Mouse (Mus musculus): ENCODE data around the gene Phactr2.
"Not testable (repeated sequence)": the region's sequence is repeated elsewhere in the genome, so short reads cannot be mapped to it uniquely, and the experiment has no call there.

Phactr2 gene

GRCm38 (mm10) chr10:13473833-13474567, at the start of gene Phactr2:
Phactr2 (minus strand) TSS chr10:13474412.
- peak; percentile 24 to 59 for DNase-seq (ENCODE audit: low spot score in 2 of 2)

GRCm38 (mm10) chr10:13521857-13522256, 47.6 kb upstream of the Phactr2 start:
- DNase-seq (ENCODE audit: low spot score in 2 of 2) = no peak

DNA sequence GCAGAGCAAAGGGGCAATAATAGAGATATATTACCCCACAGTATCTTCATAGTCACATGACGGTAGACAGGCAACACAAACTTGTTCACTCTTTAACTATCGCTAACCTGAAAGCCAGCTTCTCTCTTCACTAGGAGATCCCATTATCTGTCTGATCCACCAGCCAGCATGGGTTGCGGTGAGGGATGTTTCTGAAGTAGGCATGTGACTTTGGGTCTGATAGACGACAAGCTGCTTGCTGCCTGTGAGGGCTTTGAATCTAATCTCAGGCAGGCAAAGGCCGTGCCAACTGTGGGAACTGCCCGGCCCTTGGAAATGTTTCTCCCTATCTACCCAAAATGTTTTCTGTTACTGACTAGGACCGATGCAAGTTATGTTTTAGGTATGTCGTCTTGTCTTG, 28.2 kb upstream of the Phactr2 start:
- no peak for DNase-seq (ENCODE audit: low spot score in 2 of 2)

GRCm38 (mm10) chr10:13501533-13501932, 27.3 kb upstream of the Phactr2 start:
- DNase-seq (ENCODE audit: low spot score in 2 of 2) = peak in 1 of 2 experiments; percentile 7

DNA sequence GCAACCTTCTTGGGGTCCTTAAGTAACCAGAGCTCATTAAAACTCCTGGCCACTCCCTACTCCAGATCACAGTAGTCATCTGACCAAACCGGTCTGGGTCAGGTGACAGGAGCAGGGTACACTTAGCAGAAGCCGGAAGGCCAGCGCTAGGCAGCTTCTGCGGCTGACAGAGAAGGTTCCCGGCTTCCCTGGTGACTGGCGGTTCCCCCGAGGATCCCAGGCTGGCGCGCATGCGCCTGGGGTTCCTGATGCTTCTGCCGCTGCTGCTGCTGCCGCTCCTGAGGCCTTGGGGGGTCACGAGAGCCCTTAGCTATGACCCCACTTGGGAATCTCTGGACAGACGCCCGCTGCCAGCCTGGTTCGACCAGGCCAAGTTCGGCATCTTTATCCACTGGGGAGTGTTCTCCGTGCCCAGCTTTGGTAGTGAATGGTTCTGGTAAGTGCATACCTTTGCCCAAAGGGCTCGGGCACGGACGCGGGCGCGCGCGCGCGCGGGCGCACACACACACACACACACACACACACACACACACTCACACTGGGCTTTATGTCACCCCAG, 26.8 kb upstream of the Phactr2 start:
- peak; percentile 77 to 88 for DNase-seq (ENCODE audit: low spot score in 2 of 2)

DNA sequence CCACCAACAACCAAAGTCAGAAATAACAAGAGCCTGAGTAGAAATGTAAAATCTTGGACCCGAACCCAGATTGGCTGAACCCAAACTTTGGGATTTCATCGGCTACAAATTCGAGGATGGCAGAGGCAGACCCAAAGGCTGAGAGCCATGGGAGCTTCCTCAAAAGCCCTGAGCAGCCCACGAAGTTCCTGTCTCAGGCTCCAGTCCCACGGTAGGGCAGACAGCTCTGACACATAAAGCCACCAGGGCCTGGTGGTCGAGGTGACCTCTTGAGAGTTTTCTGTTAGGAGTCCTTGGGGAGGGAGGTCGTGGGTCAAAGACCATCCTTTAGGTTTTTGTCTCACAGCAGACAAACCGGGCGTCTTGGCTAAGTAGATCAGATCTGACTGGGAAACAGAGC, 26.3 kb upstream of the Phactr2 start:
- peak; percentile 6 to 10 for DNase-seq (ENCODE audit: low spot score in 2 of 2)

DNA sequence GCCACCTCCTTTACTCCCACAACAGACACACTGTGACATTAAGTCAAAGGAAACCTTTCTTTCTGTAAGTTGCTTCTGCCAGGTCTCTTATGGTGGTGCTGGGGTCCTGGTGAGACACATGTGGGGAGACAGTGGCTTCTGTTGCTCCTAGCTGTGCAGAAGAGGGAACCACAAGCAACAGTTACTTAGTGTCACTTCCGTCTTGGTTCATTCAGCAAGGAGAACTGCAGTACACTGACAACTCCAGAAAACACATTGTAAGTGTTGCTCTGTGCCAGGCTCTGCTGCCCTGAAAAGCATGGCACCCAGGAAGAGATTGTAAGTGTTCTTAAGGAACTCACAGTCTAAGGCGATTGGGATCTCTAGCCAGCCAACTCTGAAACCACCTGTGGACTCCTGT, 25.1 kb upstream of the Phactr2 start, which contains the start of gene Fuca2:
Gene Fuca2 (plus strand): TSS at position 210 of the 400 bp plus-strand sequence.
- peak; percentile 15 to 31 for DNase-seq (ENCODE audit: low spot score in 2 of 2)

- DNase-seq (ENCODE audit: low spot score in 2 of 2) = no peak
Observed at GRCm38 (mm10) chr10:13496315-13496714, 22.1 kb upstream of the Phactr2 start.

- no peak for DNase-seq (ENCODE audit: low spot score in 2 of 2)
Observed at GRCm38 (mm10) chr10:13493978-13494686, 19.9 kb upstream of the Phactr2 start.

DNA sequence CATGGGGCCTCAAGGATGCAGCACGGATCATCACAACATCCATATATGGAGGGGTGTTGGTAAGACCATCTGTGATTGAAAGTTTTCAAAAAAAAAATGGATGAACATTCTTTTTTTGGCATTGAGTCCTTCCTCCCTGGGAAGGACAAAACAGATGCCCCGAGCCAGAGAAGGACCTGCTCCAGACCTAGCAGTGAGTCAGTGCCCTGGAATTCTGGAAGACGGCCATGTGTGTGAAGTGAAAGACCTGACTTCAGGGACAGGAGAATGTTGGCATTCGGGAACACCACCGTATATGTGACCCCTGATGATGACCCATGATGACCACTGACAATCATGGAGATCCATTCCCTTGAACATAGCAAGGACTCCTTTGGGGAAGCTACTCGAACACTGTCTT, 15.5 kb upstream of the Phactr2 start:
- no peak for DNase-seq (ENCODE audit: low spot score in 2 of 2)

DNA sequence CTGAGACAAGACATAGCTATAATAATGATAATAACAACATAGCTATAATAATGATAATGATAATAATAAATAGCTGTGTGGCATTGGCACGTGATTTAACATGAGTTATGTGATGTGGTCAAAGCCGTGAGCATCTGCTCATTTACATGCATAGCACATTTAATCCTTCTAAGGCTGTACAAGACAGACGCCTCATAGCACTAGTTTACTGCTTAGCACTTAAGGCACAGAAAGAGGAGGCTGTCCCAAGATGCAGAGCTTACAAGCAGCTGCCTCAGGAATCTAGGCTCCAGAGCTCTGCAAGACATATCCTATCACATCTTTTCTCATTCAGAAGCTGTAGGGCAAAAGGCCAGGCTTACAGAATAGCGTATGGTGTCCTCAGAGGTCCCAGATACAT, 11.7 kb upstream of the Phactr2 start:
- no peak for DNase-seq (ENCODE audit: low spot score in 2 of 2)

DNA sequence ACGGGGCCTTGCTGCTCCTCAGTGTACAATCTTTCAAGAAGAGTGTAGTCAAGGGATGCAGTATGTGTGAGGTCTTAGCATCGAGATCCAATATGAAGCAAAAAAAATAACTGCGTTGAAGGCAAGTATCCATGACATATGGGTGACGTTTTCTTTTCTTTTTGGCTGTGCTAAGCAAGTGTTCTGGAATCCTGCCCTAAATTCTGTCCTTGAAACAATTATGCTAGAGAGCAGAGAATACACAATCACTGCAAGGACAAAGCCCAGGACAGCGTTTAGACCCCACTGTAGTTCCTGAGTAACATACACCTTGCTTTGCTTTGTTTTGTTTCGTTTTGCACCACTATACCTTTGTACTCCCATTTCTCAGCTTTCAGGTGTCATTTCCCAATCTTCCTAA, 5.1 kb upstream of the Phactr2 start:
- DNase-seq (ENCODE audit: low spot score in 2 of 2) = no peak

DNA sequence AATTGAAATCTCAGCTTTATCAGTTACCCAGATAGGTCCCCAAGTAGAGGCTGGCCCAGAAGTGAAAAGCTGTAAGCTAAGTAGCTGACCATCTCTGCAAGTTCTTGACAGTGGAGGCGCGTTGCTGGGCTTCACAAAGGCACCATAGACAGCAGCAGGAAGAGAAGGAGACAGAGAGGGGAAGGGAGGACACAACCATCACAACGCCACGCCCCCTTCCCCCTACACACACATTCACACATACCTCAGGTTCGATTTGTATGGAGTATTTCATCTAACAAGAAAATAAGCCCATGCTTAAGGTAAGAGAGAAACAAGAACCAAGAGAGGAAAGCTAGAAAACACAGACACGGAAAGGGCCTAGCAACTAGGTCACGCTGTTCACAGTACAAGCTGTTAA, 909 bp upstream of the Phactr2 start:
- peak; percentile 13 to 46 for DNase-seq (ENCODE audit: low spot score in 2 of 2)

GRCm38 (mm10) chr10:13474568-13474955, 350 bp upstream of the Phactr2 start:
- DNase-seq (ENCODE audit: low spot score in 2 of 2) = peak in 1 of 2 experiments; percentile 7

DNA sequence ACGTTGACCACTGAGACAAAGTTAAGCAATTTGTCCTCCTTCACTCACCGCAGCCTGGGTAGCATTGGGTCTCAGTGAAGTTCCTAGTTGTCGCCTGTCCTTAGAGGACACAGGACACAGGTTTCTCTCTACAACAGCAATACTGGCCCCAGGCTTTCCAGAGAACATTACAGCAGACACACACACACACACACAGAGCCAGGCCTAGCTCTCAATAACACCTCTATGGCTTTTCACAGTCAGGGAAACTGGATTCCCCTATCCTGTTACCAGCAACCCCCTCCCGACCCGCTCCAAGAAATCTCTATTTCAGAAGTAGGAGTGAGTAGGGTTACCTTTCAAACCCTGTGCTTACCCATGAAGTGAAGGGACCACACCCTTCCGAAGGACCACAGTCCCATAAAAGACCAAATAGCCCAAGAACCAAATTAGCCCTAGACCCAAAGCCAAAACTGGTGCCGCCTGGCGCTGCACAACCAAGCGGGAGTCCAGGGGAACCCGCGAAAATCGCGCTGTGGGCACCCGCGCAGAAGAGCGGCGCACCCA, 852 bp downstream of the Phactr2 start:
- no peak for DNase-seq (ENCODE audit: low spot score in 2 of 2)

- DNase-seq (ENCODE audit: low spot score in 2 of 2) = no peak
Observed at GRCm38 (mm10) chr10:13470236-13470635, 4.0 kb downstream of the Phactr2 start.

GRCm38 (mm10) chr10:13468025-13468529, 6.1 kb downstream of the Phactr2 start:
- DNase-seq (ENCODE audit: low spot score in 2 of 2) = not testable (repeated sequence)

DNA sequence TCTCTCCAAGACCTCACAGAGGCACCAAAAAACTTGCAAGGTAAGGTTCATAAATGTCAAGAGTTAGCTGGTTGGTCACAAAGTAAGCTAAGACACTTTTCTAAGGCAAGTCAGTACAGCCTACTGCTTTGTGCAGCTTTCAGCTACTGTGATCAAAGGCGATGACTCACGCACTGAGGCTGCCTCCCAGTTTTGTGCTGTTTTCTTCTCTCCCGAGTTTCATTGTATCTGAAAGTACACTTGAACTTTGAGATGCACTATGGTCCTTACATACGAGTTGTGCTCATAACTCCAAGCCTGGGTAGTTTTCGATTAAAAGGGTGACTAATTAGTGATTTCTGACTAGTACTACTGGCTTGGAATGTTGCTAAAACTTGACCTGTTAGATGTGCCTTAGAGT, 7.3 kb downstream of the Phactr2 start:
- no peak for DNase-seq (ENCODE audit: low spot score in 2 of 2)

DNA sequence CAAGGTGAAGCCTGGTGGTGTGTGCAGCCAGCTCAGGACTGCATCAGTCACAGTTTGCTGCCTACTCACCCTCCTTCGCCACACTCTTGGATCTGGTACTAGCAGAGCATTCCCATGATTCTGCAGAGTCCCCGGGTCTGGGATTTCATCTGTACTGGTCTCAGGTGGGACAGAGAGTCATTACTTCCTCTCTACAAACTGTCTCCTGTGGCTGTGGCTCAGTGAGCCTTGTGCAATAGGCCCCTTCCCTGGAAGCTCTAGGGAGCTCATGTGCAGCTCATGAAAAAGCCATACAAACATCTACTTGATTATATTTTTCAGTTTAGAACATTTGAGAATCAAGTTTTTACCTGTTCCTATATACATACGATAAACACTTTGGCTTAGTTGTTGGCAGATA, 9.9 kb downstream of the Phactr2 start:
- DNase-seq (ENCODE audit: low spot score in 2 of 2) = not testable (repeated sequence)

DNA sequence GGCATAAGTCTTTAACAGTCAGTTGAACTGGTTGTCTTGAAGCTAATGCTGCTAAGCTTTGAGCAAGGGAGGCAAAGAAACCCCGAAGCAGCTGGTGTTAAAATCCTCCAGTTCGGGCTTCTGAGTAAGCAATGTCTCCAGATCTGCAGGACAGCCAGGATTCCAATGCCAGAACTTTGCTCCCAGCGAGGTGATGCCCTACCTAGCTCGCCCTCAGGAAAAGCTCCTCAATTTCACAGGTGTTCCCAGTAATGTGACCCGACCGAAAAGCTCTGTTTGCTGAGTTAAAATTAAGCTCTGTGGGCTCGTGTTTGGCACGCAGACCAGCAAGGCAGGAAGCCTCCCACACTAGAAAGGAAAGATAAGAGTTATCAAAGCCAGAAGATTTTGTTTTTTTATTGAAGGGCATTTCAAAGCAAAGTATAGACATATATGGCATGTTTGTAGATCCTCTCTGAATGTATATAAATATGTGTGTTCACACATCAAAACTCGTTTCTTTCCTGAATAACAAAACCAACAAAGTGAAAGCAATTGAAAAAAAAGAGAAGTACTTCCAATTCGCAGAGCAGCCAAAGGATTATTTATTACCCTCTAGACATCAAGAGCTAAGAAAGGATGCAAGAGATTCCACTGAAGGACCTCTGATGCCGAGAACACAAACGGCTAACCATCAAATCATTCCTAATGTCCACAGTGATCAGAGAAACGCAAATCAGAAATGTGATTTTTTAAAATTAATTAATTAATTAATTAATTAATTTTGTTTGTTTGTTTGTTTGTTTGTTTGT, 20.8 kb downstream of the Phactr2 start:
- no peak for DNase-seq (ENCODE audit: low spot score in 2 of 2)

DNA sequence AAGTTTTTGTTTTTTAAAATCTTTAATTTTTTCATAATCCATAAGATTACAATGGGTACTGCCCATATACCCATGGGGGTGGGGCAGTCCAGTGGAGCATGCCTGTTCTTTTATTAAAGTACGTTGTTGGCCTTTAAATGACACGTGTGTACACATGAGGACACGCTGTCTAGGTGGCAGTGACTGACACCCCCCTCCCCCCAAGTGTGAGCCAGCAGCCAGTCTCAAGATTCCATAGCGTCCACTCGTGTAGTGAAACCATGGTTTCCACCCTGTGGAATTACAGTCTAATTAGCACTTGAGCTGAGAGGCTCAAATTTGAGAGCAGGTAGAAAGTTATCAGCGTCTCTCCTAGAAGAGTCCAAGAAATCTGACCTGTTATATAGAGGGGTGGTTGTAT, 22.6 kb downstream of the Phactr2 start:
- no peak for DNase-seq (ENCODE audit: low spot score in 2 of 2)

Data from thymus, postnatal 10 days (tissue).